Mouse (Mus musculus) heart, postnatal 0 days (tissue): Measurements from ENCODE around the gene Gm2888. TPM values are rescaled to one million over a fixed set of nuclear protein-coding genes. Genes with fewer than 3 reads are reported as not detected.
"Not testable (repeated sequence)": the region's sequence is repeated elsewhere in the genome, so short reads cannot be mapped to it uniquely, and the experiment has no call there.

Experiments
- ATAC-seq: fragments of 200-750 bp; cut with Nextera tagmentation; 2 replicates; pipeline ENCODE4 v1.8.0; 2017; ENCODE audit warnings: low read depth, moderate number of reproducible peaks, moderate library complexity; ENCODE audit not compliant: insufficient read depth
- DNase-seq: peaks from one replicate; pipeline ENCODE4 v3.0.0-alpha.2; 2016; ENCODE audit warnings: low spot score
- H3K27ac ChIP-seq: fragments of 300-500 bp; sonication (generic); 2 replicates; pipeline ENCODE4 v1.5.1; 2014; ENCODE audit warnings: low read depth, mild to moderate bottlenecking
- H3K27me3 ChIP-seq: fragments of 300-500 bp; sonication (generic); 2 replicates; pipeline ENCODE4 v1.6.1; 2014; ENCODE audit warnings: low read length, mixed read lengths; ENCODE audit not compliant: control insufficient read depth, insufficient read depth
- H3K36me3 ChIP-seq: fragments of 300-500 bp; sonication (generic); replicated peaks from 2 replicates; pipeline ENCODE4 v1.6.1; 2014; ENCODE audit warnings: low read length, mixed read lengths; ENCODE audit not compliant: control insufficient read depth, insufficient read depth
- H3K4me1 ChIP-seq: fragments of 300-500 bp; sonication (generic); 2 replicates; pipeline ENCODE4 v1.6.1; 2014; ENCODE audit warnings: antibody characterized with exemption; ENCODE audit not compliant: control insufficient read depth, insufficient read depth
- H3K4me2 ChIP-seq: fragments of 300-500 bp; sonication (generic); 2 replicates; pipeline ENCODE4 v1.6.1; 2014; ENCODE audit warnings: low read depth, mild to moderate bottlenecking, low read length, moderate library complexity
- H3K4me3 ChIP-seq: fragments of 300-500 bp; sonication (generic); 2 replicates; pipeline ENCODE4 v1.5.1; 2014; ENCODE audit warnings: low read depth, low read length
- H3K9ac ChIP-seq: fragments of 300-500 bp; sonication (generic); replicated peaks from 2 replicates; pipeline ENCODE4 v1.6.1; 2014; ENCODE audit warnings: low read depth, low read length, mixed read lengths
- H3K9me3 ChIP-seq: fragments of 300-500 bp; sonication (generic); replicated peaks from 2 replicates; pipeline ENCODE4 v1.6.1; 2016; ENCODE audit warnings: low read length; ENCODE audit not compliant: control insufficient read depth
- CTCF ChIP-seq: IDR thresholded peaks from 2 replicates; pipeline ENCODE4 v1.5.1; 2016; ENCODE audit warnings: antibody characterized with exemption, control low read depth, low read depth
- WGBS: fragments of 180-500 bp; shearing (Covaris S2); extraction: QIAGEN DNeasy Blood & Tissue Kit; methylation state at CpG from one replicate; pipeline ENCODE4 v1.1.7; 2014; 5-methylcytosine and 5-hydroxymethylcytosine counted together
- polyA plus RNA-seq: library from polyadenylated mRNA; unstranded; fragments of >200 nt; fragmentation: Nextera tagmentation; extraction: Ambion mirVana; gene quantifications from 2 replicates; pipeline ENCODE4 v1.2.1, GENCODE M21; 2015
- total RNA-seq: library from RNA; depleted of rRNA; stranded (reverse); fragments of >200 nt; gene quantifications from 2 replicates; pipeline ENCODE4 v1.2.3, GENCODE M21; 2014; ENCODE audit warnings: low replicate concordance; rRNA removed

Gene Gm2888
- total RNA-seq (not detected in 2 replicates), polyA plus RNA-seq (not detected in 2 replicates)

- WGBS: 61% methylated on average over 2 of the region's 3 CpGs
- H3K36me3 ChIP-seq, H3K9me3 ChIP-seq, H3K27me3 ChIP-seq, ATAC-seq, H3K4me1 ChIP-seq, H3K4me2 ChIP-seq, H3K4me3 ChIP-seq, DNase-seq, H3K9ac ChIP-seq, H3K27ac ChIP-seq: not testable (repeated sequence)
Observed at GRCm38 (mm10) chr14:3029702-3030101, at the start of gene Gm2888. TSS of gene Gm2888 (plus strand) at chr14:3030002.

- peak; percentile 5 for DNase-seq
- Histone ChIP-seq H3K4me3 (peak within 1 kb of the TSS; percentile 48), H3K4me2 (peak within 1 kb of the TSS; percentile 65)
- H3K9me3 ChIP-seq, H3K9ac ChIP-seq, H3K4me1 ChIP-seq, ATAC-seq, H3K27ac ChIP-seq, H3K27me3 ChIP-seq, H3K36me3 ChIP-seq: not testable (repeated sequence)
- 13% methylated on average over 9 of the region's 40 CpGs for WGBS
Observed at GRCm38 (mm10) chr14:3048727-3049512, 19.1 kb downstream of the Gm2888 start, which contains the start of gene Gm2897. TSS of gene Gm2897 (plus strand) at chr14:3049285.

GRCm38 (mm10) chr14:3049513-3049800 lies 19.7 kb downstream of the Gm2888 start:
- not testable (repeated sequence) for H3K9me3 ChIP-seq, H3K9ac ChIP-seq, H3K27ac ChIP-seq, H3K4me1 ChIP-seq, DNase-seq, H3K36me3 ChIP-seq, ATAC-seq, H3K27me3 ChIP-seq
- WGBS: 3% methylated on average over 12 of the region's 20 CpGs
- Histone ChIP-seq H3K4me2 (peak overlapping the region; percentile 65), H3K4me3 (peak overlapping the region; percentile 48)

GRCm38 (mm10) chr14:3050087-3050486 lies 20.3 kb downstream of the Gm2888 start:
- not testable (repeated sequence) for H3K4me1 ChIP-seq, H3K4me2 ChIP-seq

More at GRCm38 (mm10) chr14:3050087-3050486, 20.3 kb downstream of the Gm2888 start:
- not testable (repeated sequence) for H3K9me3 ChIP-seq, H3K27me3 ChIP-seq, ATAC-seq, DNase-seq, H3K9ac ChIP-seq, H3K4me3 ChIP-seq, H3K27ac ChIP-seq, H3K36me3 ChIP-seq
- TF ChIP-seq CTCF: peak; percentile 6; the same call in 1 of the 2 replicates
- 0% methylated on average over 5 of the region's 8 CpGs for WGBS

Other genes starting within 250 kb of the Gm2888 start
- 2.7 TPM in 1 of 2 replicates, not detected in the other for gene Gm2897, start 19.3 kb downstream of the Gm2888 start, total RNA-seq
- gene Gm2897, start 19.3 kb downstream of the Gm2888 start, polyA plus RNA-seq: 1.3 and 1.6 TPM in 2 replicates
- not detected in 2 replicates for gene Gm10340, start 104.0 kb downstream of the Gm2888 start, total RNA-seq
- gene Gm10340, start 104.0 kb downstream of the Gm2888 start, polyA plus RNA-seq: not detected in 2 replicates
- not detected in 2 replicates for gene Gm5795, start 158.3 kb downstream of the Gm2888 start, total RNA-seq
- gene Gm5795, start 158.3 kb downstream of the Gm2888 start, polyA plus RNA-seq: not detected in 2 replicates
- gene D830030K20Rik, start 178.5 kb downstream of the Gm2888 start, total RNA-seq: 1.3 and 1.4 TPM in 2 replicates
- gene D830030K20Rik, start 178.5 kb downstream of the Gm2888 start, polyA plus RNA-seq: 10.9 and 11.2 TPM in 2 replicates